Mouse (Mus musculus) kidney, adult 2 months (tissue): ENCODE data around the gene Rdx.

Experiments
- CTCF ChIP-seq: fragments of 200-500 bp; conservative IDR thresholded peaks from 2 replicates; pipeline ENCODE4 v1.5.1; 2011; ENCODE audit warnings: low read depth, mild to moderate bottlenecking, control low read depth, low read length, moderate library complexity, mixed read lengths; ENCODE audit not compliant: insufficient read depth, insufficient read length
- POLR2A ChIP-seq: fragments of 200-500 bp; IDR thresholded peaks from one replicate; pipeline ENCODE4 v1.6.1; 2011; ENCODE audit warnings: low read depth, low read length, control low read depth

GRCm38 (mm10) chr9:52094016-52094415, 47.0 kb downstream of the Rdx start:
- no peak for TF ChIP-seq POLR2A
- TF ChIP-seq CTCF: no peak
